Mouse (Mus musculus) lung, postnatal 25 days (tissue): ENCODE measurements around the gene Usp34.
"Not testable (repeated sequence)": the region's sequence is repeated elsewhere in the genome, so short reads cannot be mapped to it uniquely, and the experiment has no call there.

ENCODE experiments used
- DNase-seq: peaks from one replicate; pipeline ENCODE4 v3.0.0; 2022; ENCODE audit warnings: low spot score

Gene Usp34

GRCm38 (mm10) chr11:23306764-23307565, at the start of gene Usp34:
Gene Usp34 (plus strand): TSS chr11:23306895.
- peak; percentile 48 for DNase-seq

- no peak for DNase-seq
Observed at GRCm38 (mm10) chr11:23259073-23259472, 47.6 kb upstream of the Usp34 start.

- no peak for DNase-seq
Observed at GRCm38 (mm10) chr11:23259481-23259880, 47.2 kb upstream of the Usp34 start.

GRCm38 (mm10) chr11:23260186-23260585, 46.5 kb upstream of the Usp34 start:
- DNase-seq, result no peak

GRCm38 (mm10) chr11:23261490-23261889, 45.2 kb upstream of the Usp34 start:
- DNase-seq, result no peak

GRCm38 (mm10) chr11:23264949-23265348, 41.7 kb upstream of the Usp34 start:
- no peak for DNase-seq

- peak; percentile 64 for DNase-seq
Observed at GRCm38 (mm10) chr11:23271770-23272724, 34.6 kb upstream of the Usp34 start.

GRCm38 (mm10) chr11:23275780-23276179, 30.9 kb upstream of the Usp34 start:
- DNase-seq, result no peak

GRCm38 (mm10) chr11:23284469-23284868, 22.2 kb upstream of the Usp34 start:
- no peak for DNase-seq

GRCm38 (mm10) chr11:23288866-23289265, 17.8 kb upstream of the Usp34 start:
- not testable (repeated sequence) for DNase-seq

- no peak for DNase-seq
Observed at GRCm38 (mm10) chr11:23297379-23297778, 9.3 kb upstream of the Usp34 start.

GRCm38 (mm10) chr11:23298301-23298700, 8.4 kb upstream of the Usp34 start:
- DNase-seq, result peak; percentile 73

GRCm38 (mm10) chr11:23299910-23300309, 6.8 kb upstream of the Usp34 start:
- DNase-seq, result no peak

GRCm38 (mm10) chr11:23303126-23303525, 3.6 kb upstream of the Usp34 start:
- DNase-seq, result no peak

GRCm38 (mm10) chr11:23305101-23305672, 1.5 kb upstream of the Usp34 start:
- DNase-seq, result not testable (repeated sequence)

GRCm38 (mm10) chr11:23305673-23306608, 754 bp upstream of the Usp34 start:
- DNase-seq, result peak; percentile 98

- DNase-seq, result no peak
Observed at GRCm38 (mm10) chr11:23307566-23307920, 848 bp downstream of the Usp34 start.

GRCm38 (mm10) chr11:23313496-23313895, 6.8 kb downstream of the Usp34 start:
- no peak for DNase-seq

GRCm38 (mm10) chr11:23329413-23329812, 22.7 kb downstream of the Usp34 start:
- no peak for DNase-seq

GRCm38 (mm10) chr11:23332136-23332535, 25.4 kb downstream of the Usp34 start:
- no peak for DNase-seq

- DNase-seq, result no peak
Observed at GRCm38 (mm10) chr11:23335160-23335559, 28.5 kb downstream of the Usp34 start.
